Mouse (Mus musculus): ENCODE measurements around the gene Glycam1.
"Not testable (repeated sequence)": the region's sequence is repeated elsewhere in the genome, so short reads cannot be mapped to it uniquely, and the experiment has no call there.

- not testable (repeated sequence) for TF ChIP-seq CTCF (IDR thresholded peaks at IDR 0.05; ENCODE audit: low read depth); EP300 (optimal IDR thresholded peaks at IDR 0.05)
These were observed 22.9 kb upstream of the Glycam1 start for GRCm38 (mm10) chr15:103587752-103588151.
